Mouse (Mus musculus) mouse trophoblast stem cell (cell line): ENCODE data around the gene Kdm4a.

ENCODE experiments used
- in situ Hi-C, 2 experiments: fragments of 300-500 bp; cut with MseI, MboI; formaldehyde crosslinking; loops; 2 replicates in 1 of 2; 3 replicates in 1 of 2; pipeline ENCODE4 v1.15.1; 2025

The Kdm4a gene

GRCm38 (mm10) chr4:118117565-118117964, 62.3 kb downstream of the Kdm4a start:
- in situ Hi-C loops, result no loop called here

GRCm38 (mm10) chr4:118116098-118116497, 63.7 kb downstream of the Kdm4a start:
- in situ Hi-C loops, result no loop called here

- in situ Hi-C loops, result no loop called here
Measured at GRCm38 (mm10) chr4:118115132-118115531, 64.7 kb downstream of the Kdm4a start.

DNA sequence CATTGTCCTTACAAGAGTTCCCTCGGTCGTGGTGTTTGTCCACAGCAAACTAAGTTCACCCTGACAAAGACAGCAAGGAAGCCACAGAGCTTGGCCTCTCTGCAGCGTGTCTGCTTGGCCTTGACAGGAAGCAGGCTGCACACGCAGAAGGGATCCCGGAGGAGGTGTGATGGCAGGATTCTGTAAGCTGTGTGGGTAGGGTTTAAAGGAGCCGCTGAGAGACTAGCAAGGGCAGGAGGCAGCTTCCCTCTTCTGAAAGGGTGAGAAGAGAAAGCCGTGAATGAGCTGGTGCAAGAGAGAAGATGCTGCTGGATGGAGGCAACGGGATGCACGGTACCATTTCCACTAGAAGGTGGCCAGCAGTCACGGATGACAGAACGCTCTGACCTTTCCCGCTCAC, 67.2 kb downstream of the Kdm4a start:
- in situ Hi-C loops, result no loop called here

GRCm38 (mm10) chr4:118109649-118110048, 70.2 kb downstream of the Kdm4a start:
- in situ Hi-C loops, result no loop called here

DNA sequence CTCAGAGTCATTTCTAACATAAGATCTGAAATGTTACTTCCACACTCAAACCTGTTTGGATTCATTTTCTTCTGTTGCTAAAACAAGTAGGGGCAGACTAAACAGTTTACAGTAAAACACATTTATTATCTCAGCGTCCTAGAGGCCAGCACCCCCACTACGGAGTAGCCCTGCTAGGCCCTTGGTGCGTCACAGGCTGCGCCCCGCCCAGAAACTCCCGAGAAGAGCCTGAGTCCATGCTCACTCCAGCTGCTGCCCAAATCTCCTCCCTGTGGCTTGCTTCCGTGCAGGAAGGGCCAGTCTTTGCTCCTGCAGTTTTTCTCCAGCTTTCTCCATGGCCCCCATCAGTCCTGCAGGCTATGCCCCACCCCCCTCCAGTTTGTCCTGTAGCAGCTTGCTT, 71.1 kb downstream of the Kdm4a start:
- in situ Hi-C loops, result no loop called here

DNA sequence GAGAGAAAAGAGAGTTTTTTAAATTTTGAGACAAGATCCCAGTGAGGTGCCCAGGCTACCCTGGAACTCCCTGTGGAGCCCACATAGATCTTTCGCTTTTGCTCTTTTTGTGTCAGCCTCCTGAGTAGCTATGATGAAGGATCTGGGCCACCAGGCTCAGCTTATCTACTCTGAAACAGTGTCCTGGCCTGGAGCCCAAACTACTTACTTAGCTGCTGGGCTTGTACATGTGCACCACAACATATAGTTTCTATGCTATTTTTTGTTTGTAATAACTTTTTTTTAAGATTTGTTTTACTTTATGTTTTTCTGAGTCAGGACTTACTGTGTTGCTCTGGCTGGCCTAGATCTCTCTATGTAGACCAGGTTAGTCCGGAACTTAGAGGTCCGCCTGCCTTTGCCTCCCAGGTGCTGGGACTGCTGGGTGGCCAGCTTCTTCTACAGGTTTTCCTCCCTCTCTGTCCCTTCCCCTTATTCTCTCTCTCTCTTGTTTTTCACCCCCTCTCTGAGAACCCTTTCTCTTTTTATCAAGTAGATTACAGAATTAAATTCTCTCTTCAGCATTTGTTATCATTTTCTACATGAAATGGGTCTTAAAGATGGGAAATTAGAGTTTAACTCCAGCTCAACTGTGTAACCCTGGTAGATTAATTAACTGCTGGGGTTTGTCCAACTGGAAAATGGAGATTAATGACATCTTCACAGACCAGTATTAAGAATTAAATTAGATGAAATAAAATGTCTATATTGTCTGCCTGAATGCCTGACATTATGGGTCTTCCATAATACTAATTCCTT, 74.4 kb downstream of the Kdm4a start:
- in situ Hi-C loops, result no loop called here

DNA sequence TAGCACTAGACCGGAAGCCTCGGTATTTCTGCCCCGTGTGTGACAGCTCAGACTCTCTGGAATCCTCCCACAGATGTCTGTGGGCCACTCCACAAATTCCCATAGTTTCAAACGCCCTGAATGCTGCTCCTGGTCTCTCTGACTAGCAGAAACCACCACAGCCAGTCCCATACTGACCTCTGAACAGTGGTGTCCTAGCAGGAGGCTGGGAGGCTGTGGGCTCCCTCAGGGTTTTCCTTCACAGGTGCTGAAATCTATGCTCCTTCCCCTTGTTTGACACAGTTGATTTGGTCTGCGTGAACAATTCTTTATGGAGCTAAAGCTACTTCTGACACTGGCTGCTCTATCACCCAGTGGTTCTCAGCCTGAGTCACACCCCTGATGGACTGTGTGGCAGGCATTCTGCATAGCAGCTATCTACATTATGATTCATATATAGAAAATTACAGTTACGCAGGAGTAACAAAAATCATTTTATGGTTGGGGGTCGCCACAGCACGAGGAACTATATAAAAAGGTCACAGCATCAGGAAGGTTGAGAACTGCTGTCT, 76.5 kb downstream of the Kdm4a start:
- in situ Hi-C loops, result no loop called here

DNA sequence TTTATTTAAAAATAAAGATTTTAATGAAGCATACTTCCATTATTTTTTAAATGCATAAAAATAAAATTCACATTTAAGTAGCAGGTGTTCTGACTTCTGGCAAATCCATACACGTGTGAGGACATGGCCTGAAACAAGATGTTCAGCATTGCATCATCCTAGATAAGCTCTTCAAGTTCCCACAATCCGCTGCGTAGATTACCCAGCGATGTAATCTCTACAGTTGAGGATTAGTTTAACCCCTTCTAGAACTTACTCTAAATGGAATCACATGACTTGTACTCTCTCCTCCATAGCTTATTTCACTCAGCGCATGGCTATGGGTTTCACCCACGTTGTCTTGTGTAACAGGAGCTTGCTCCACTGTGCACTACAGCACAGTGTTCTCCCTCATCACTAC, 78.3 kb downstream of the Kdm4a start:
- in situ Hi-C loops, result no loop called here

- in situ Hi-C loops, result no loop called here
Measured at GRCm38 (mm10) chr4:118099637-118100364, 80.0 kb downstream of the Kdm4a start.

- in situ Hi-C loops, result no loop called here
Measured at GRCm38 (mm10) chr4:118098571-118098970, 81.3 kb downstream of the Kdm4a start.

DNA sequence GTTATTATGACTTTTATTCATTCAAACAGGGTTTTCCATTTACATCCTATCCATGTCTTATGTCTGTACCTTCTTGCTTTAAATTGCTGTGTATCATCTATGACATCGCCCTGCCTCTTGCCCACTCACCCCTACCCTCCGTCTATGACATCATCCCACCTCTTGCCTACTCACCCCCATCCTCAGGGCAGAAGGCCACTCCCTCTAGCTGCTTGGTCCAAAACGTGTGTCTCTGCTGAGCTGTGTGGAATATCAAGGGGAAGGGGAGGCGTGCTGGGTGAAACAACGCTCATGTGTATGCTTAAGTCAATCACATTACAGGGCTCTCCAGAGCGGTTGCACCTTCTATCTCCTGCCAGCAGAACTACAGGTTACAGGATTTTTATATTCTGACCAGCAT, 83.8 kb downstream of the Kdm4a start:
- in situ Hi-C loops, result no loop called here

GRCm38 (mm10) chr4:118092784-118093457, 86.9 kb downstream of the Kdm4a start:
- in situ Hi-C loops, result no loop called here

DNA sequence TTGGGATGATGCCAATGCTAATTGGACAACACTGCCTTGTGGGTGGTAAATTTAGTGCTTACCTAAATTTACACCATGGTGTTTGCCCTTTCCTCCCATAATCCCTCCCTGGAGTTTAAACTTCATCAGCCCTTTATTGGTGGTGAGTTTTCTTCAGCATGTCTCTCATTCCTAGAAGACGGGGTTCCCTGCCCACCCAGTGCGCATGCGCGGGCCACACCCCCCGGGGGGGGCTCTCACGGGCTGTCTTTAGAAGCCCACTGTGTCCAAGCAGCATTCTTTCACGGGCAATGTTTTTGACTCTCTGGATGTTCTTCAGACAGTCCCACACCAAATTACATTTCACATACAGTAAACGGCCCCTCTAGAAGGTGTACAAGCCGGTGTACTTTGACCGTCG, 89.4 kb downstream of the Kdm4a start:
- in situ Hi-C loops, result no loop called here

- in situ Hi-C loops, result loop anchor here (5.0 to 10.0 kb wide), 3 partner anchors 163 to 255 kb away; partner anchors contain the start of genes Artn (in 2 of the 2) and Slc6a9 (in 1 of the 2)
Measured at GRCm38 (mm10) chr4:118089939-118090338, 89.9 kb downstream of the Kdm4a start.

DNA sequence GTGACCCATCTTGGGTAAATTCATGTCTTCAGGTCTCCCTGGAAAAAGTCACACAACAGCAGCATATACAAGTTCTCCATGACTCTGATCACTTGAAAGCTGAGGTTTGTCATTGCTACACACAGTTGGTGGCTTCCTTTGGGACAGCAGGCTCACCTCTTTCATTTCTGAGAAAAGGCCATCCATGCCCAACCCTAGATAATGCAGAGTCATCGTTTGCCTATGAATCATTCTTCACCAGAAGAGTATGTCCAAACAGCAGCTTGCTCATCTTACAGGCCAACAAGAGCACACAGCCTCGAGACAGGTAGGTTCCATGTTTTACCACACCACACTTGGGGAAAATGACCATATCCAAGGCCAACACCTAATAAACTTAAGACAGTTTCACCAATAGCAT, 91.1 kb downstream of the Kdm4a start:
- in situ Hi-C loops, result loop anchor here (5.0 to 10.0 kb wide), 3 partner anchors 161 to 254 kb away; partner anchors contain the start of genes Artn (in 2 of the 2) and Slc6a9 (in 1 of the 2)
